Mouse (Mus musculus) ES-E14 (cell line): ENCODE results near the gene Sucla2.

Source experiments
- HCFC1 ChIP-seq: IDR thresholded peaks from 2 replicates; pipeline ENCODE4 v1.6.1; 2012; ENCODE audit warnings: low read length, inconsistent platforms, borderline replicate concordance; ENCODE audit not compliant: insufficient read depth
- ZC3H11A ChIP-seq: IDR thresholded peaks from 2 replicates; pipeline ENCODE4 v1.6.1; 2012; ENCODE audit warnings: low read depth, mild to moderate bottlenecking, inconsistent platforms, low read length, borderline replicate concordance

GRCm38 (mm10) chr14:73550291-73550690 is 25.2 kb downstream of the Sucla2 start:
- TF ChIP-seq HCFC1 (no peak), ZC3H11A (no peak)
